Mouse (Mus musculus) hindbrain, embryonic 16.5 days (tissue): ENCODE measurements around the gene Trim41. TPM values are rescaled to one million over a fixed set of nuclear protein-coding genes. Genes with fewer than 3 reads are reported as not detected.
A peak's percentile ranks its signal among the peaks of the same experiment; 100 is the strongest.

Experiments used
- ATAC-seq: fragments of 200-750 bp; cut with Nextera tagmentation; 2 replicates; pipeline ENCODE4 v1.8.0; 2017; ENCODE audit warnings: moderate TSS enrichment, moderate library complexity
- H3K27ac ChIP-seq: fragments of 300-500 bp; sonication (generic); 2 replicates; pipeline ENCODE4 v1.5.1; 2014; ENCODE audit warnings: low read depth, mild to moderate bottlenecking, control low read depth, low read length, moderate library complexity
- H3K27me3 ChIP-seq: fragments of 300-500 bp; sonication (generic); replicated peaks from 2 replicates; pipeline ENCODE4 v1.6.1; 2014; ENCODE audit warnings: low read length; ENCODE audit not compliant: control insufficient read depth, insufficient read depth
- H3K36me3 ChIP-seq: fragments of 300-500 bp; sonication (generic); 2 replicates; pipeline ENCODE4 v1.6.1; 2014; ENCODE audit warnings: mild to moderate bottlenecking, low read length, moderate library complexity, mixed read lengths; ENCODE audit not compliant: control insufficient read depth, insufficient read depth
- H3K4me1 ChIP-seq: fragments of 300-500 bp; sonication (generic); 2 replicates; pipeline ENCODE4 v1.6.1; 2014; ENCODE audit warnings: low read depth, low read length; ENCODE audit not compliant: control insufficient read depth, insufficient read depth
- H3K4me2 ChIP-seq: fragments of 300-500 bp; sonication (generic); 2 replicates; pipeline ENCODE4 v1.6.1; 2014; ENCODE audit warnings: mild to moderate bottlenecking, low read length, control low read depth, moderate library complexity
- H3K4me3 ChIP-seq: fragments of 300-500 bp; sonication (generic); 2 replicates; pipeline ENCODE4 v1.5.1; 2014; ENCODE audit warnings: mild to moderate bottlenecking, low read length, control low read depth, moderate library complexity
- H3K9ac ChIP-seq: fragments of 300-500 bp; sonication (generic); 2 replicates; pipeline ENCODE4 v1.6.1; 2014; ENCODE audit warnings: low read depth, mild to moderate bottlenecking, control low read depth, low read length, moderate library complexity
- H3K9me3 ChIP-seq: fragments of 300-500 bp; sonication (generic); 2 replicates; pipeline ENCODE4 v1.6.1; 2014; ENCODE audit warnings: mild to moderate bottlenecking, low read length, moderate library complexity; ENCODE audit not compliant: control insufficient read depth
- WGBS: fragments of 180-500 bp; shearing (Covaris S2); extraction: QIAGEN DNeasy Blood & Tissue Kit; methylation state at CpG from one replicate; pipeline ENCODE4 v1.1.7; 2014; 5-methylcytosine and 5-hydroxymethylcytosine counted together
- polyA plus RNA-seq: library from polyadenylated mRNA; unstranded; fragments of >200 nt; fragmentation: Nextera tagmentation; extraction: Ambion mirVana; gene quantifications from 2 replicates; pipeline ENCODE4 v1.2.1, GENCODE M21; 2015

Trim41 gene
- 6.5 and 7.1 TPM in 2 replicates for polyA plus RNA-seq

- Histone ChIP-seq H3K4me3 (peak within 1 kb of the TSS; percentile 79), H3K27me3 (no peaks in the 10 kb centered on the region), H3K36me3 (peaks cover 2% of the 10 kb centered on the region; the same call in 1 of the 2 replicates), H3K9ac (peak within 1 kb of the TSS; percentile 87), H3K9me3 (no peaks in the 10 kb centered on the region), H3K4me2 (peak within 1 kb of the TSS; percentile 91), H3K27ac (peak within 1 kb of the TSS; percentile 96), H3K4me1 (peaks cover 25% of the 10 kb centered on the region)
- peak; percentile 97 for ATAC-seq
- under 1% methylated on average over 68 of the region's 77 CpGs for WGBS
Measured at GRCm38 (mm10) chr11:48816800-48817665, at the start of gene Trim41. Gene Trim41, minus strand, starts transcription at chr11:48817353.

DNA sequence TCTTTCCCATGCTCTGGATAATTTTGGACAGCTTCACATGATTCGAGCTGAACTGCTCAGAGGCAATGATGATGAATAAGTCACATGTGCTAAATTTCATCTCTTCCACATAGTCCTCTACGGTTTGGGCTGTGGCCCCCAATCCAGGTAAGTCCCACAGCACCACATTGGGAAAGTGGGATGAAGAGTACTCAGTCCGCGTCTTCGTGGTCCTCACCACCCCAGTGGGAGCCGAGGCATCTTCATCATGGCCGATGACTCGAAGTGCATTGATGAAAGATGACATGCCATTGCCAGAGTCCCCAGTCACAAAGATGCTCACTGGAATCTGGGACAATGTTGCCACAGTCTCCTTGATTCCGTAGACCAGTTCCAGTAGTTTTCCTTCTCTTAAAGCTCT lies 49.3 kb upstream of the Trim41 start:
- H3K4me1 ChIP-seq, result peaks cover 4% of the 10 kb centered on the region; the same call in 1 of the 2 replicates
- no peak overlapping the region for H3K9ac ChIP-seq
- no peaks in the 10 kb centered on the region for H3K9me3 ChIP-seq
- H3K27ac ChIP-seq, result no peak overlapping the region
- no peak overlapping the region for H3K4me3 ChIP-seq
- H3K27me3 ChIP-seq, result no peaks in the 10 kb centered on the region
- H3K4me2 ChIP-seq, result no peak overlapping the region
- no peaks in the 10 kb centered on the region for H3K36me3 ChIP-seq
- WGBS, result 97% methylated on average over 9 of the region's 9 CpGs
- no peak for ATAC-seq

DNA sequence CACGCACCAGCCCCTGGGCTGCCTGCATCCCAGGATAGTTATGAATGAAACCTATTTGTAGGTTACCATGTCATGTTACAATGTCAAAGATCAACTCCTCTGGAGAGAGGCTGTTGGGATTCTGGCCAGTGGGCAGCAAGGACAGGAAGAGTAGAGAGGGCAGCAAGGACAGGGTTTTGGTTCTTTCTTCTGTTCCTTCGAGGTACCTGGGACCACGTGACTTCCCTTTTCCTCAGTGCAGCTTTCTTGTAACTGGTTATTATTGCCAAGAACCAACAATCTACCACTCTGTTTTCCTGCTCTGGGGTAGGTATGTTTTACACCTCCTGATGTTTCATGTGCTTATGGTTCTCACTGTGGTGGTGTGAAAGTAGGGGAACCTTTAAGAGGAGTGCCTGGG lies 46.7 kb upstream of the Trim41 start:
- Histone ChIP-seq H3K36me3 (no peaks in the 10 kb centered on the region), H3K9me3 (no peaks in the 10 kb centered on the region), H3K27me3 (no peaks in the 10 kb centered on the region), H3K27ac (no peak overlapping the region), H3K4me1 (no peaks in the 10 kb centered on the region), H3K4me3 (no peak overlapping the region), H3K9ac (no peak overlapping the region), H3K4me2 (no peak overlapping the region)
- ATAC-seq, result no peak
- 86% methylated on average over 3 of the region's 3 CpGs for WGBS

DNA sequence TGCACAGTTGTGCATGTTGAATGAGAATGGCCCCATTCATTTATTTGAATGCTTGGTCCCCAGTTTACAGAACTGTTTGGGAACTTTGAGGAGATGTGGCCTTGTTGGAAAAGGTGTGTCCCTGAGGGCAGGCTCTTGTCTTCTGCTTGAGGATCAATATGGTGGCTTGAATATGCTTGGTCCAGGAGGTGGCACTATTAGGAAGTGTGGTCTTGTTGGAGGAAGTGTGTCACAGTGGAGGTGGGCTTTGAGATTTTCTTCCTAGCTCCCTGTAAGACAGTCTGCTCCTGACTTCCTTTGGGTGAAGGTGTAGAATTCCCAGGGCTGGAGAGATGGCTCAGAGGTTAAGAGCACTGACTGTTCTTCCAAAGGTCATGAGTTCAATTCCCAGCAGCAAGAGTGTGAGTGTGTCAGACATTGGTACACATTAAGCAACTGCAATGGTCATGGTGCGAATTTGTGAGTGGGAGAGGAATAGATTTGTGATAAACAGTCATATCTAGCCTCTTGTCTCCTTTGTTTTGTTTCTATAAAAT lies 45.7 kb upstream of the Trim41 start:
- no peaks in the 10 kb centered on the region for H3K9me3 ChIP-seq
- no peak overlapping the region for H3K27ac ChIP-seq
- H3K4me2 ChIP-seq, result no peak overlapping the region
- H3K9ac ChIP-seq, result no peak overlapping the region
- H3K36me3 ChIP-seq, result no peaks in the 10 kb centered on the region
- ATAC-seq, result no peak
- H3K4me1 ChIP-seq, result peaks cover 3% of the 10 kb centered on the region; the same call in 1 of the 2 replicates
- 86% methylated on average over 1 of the region's 1 CpGs for WGBS
- H3K27me3 ChIP-seq, result no peaks in the 10 kb centered on the region
- H3K4me3 ChIP-seq, result no peak overlapping the region

GRCm38 (mm10) chr11:48859014-48859413 lies 41.9 kb upstream of the Trim41 start:
- H3K27ac ChIP-seq, result no peak overlapping the region
- H3K4me3 ChIP-seq, result peak overlapping the region; percentile 53
- peaks cover 15% of the 10 kb centered on the region for H3K4me1 ChIP-seq
- ATAC-seq, result no peak
- no peak overlapping the region for H3K9ac ChIP-seq
- no peaks in the 10 kb centered on the region for H3K27me3 ChIP-seq
- no peaks in the 10 kb centered on the region for H3K36me3 ChIP-seq
- H3K4me2 ChIP-seq, result peak overlapping the region; percentile 83
- H3K9me3 ChIP-seq, result no peaks in the 10 kb centered on the region
- WGBS, result under 1% methylated on average over 6 of the region's 6 CpGs

DNA sequence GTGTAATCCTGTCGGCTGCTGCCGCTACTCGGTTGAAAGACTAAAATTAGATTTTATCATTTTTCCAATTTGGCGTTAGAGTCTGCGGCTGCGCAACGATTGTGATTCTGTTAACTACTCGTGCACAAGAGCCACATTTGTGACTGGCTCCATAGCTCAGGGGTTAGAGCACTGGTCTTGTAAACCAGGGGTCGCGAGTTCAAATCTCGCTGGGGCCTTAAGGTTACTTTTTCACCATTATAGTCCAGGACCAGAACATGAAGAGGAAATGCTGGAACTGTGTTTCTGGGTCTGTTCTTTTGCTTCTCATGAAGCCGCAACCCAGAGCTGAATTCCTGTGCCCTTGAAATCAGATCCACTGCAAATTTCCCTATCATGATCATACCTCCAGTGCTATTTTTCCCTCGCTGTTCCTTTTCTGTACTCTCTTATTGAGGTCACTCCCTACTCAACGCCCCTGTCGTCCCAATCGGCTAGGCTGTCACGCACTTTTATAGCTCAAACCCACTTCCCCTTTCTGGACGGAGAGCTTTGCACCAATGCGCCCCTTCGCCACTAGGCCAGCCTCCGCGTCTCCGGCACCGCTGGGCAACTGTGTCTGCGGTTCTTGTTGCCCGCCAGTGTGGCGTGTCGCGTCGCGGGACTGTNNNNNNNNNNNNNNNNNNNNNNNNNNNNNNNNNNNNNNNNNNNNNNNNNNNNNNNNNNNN lies 36.5 kb upstream of the Trim41 start:
- Histone ChIP-seq H3K4me3 (peak overlapping the region; percentile 53), H3K9me3 (no peaks in the 10 kb centered on the region), H3K9ac (peak overlapping the region; percentile 69), H3K4me2 (peak overlapping the region; percentile 83), H3K27me3 (peaks cover 4% of the 10 kb centered on the region; the same call in 1 of the 2 replicates), H3K36me3 (no peaks in the 10 kb centered on the region), H3K4me1 (peaks cover 18% of the 10 kb centered on the region), H3K27ac (peak overlapping the region; percentile 74; the same call in 1 of the 2 replicates)
- WGBS, result under 1% methylated on average over 31 of the region's 31 CpGs
- peak; percentile 68 for ATAC-seq

- 6% methylated on average over 23 of the region's 23 CpGs for WGBS
- peak overlapping the region; percentile 69 for H3K9ac ChIP-seq
- H3K9me3 ChIP-seq, result no peaks in the 10 kb centered on the region
- peak; percentile 31 for ATAC-seq
- H3K27ac ChIP-seq, result peak overlapping the region; percentile 74
- peaks cover 6% of the 10 kb centered on the region; the same call in 1 of the 2 replicates for H3K27me3 ChIP-seq
- peaks cover 15% of the 10 kb centered on the region for H3K4me1 ChIP-seq
- no peaks in the 10 kb centered on the region for H3K36me3 ChIP-seq
- H3K4me2 ChIP-seq, result peak overlapping the region; percentile 83
- H3K4me3 ChIP-seq, result peak overlapping the region; percentile 53
Measured at GRCm38 (mm10) chr11:48852624-48853473, 35.7 kb upstream of the Trim41 start.

GRCm38 (mm10) chr11:48852190-48852589 lies 35.0 kb upstream of the Trim41 start:
- peaks cover 15% of the 10 kb centered on the region for H3K4me1 ChIP-seq
- H3K9me3 ChIP-seq, result no peaks in the 10 kb centered on the region
- H3K27me3 ChIP-seq, result peaks cover 6% of the 10 kb centered on the region; the same call in 1 of the 2 replicates
- peak overlapping the region; percentile 53; the same call in 1 of the 2 replicates for H3K4me3 ChIP-seq
- no peaks in the 10 kb centered on the region for H3K36me3 ChIP-seq
- no peak overlapping the region for H3K27ac ChIP-seq
- H3K9ac ChIP-seq, result no peak overlapping the region
- H3K4me2 ChIP-seq, result peak overlapping the region; percentile 83
- ATAC-seq, result no peak
- 73% methylated on average over 4 of the region's 4 CpGs for WGBS
